Mouse (Mus musculus) left cerebral cortex, postnatal 14 days (tissue): ENCODE data around the gene Gls. TPM values are rescaled to one million over a fixed set of nuclear protein-coding genes. Genes with fewer than 3 reads are reported as not detected.

Experiments
- DNase-seq, 2 experiments: peaks; one replicate each; pipeline ENCODE4 v3.0.0; 2021 to 2022; ENCODE audit warnings: low spot score in 2 of 2, mixed read lengths in 1 of 2
- intact Hi-C: fragments of 180-260 bp; cut with DNase I; formaldehyde crosslinking; loops from one replicate; pipeline ENCODE4 v1.15.1; 2025
- long read RNA-seq, 2 experiments: library from polyadenylated mRNA; stranded (forward); transcript quantifications; one replicate each; pipeline ENCODE4 v2.0.0; 2021
- total RNA-seq, 2 experiments: library from RNA; stranded (reverse); gene quantifications; 2 replicates each; pipeline ENCODE4 v1.2.3; 2021

Gls gene
- total RNA-seq, result 100 to 1,000 TPM; 317 to 346 TPM
- long read RNA-seq, experiment 1, full-length matches to known transcripts, result 31 of 59 reads
- long read RNA-seq, experiment 1, partial matches to known transcripts, result 5 of 59 reads
- long read RNA-seq, experiment 1, other reads (novel, unspliced or antisense), result 23 of 59 reads
- long read RNA-seq, experiment 2, full-length matches to known transcripts, result 21 of 51 reads
- long read RNA-seq, experiment 2, partial matches to known transcripts, result 9 of 51 reads
- long read RNA-seq, experiment 2, other reads (novel, unspliced or antisense), result 21 of 51 reads

- intact Hi-C loops, result loop anchor here (10.0 kb wide), 1 partner anchor 492 kb away; the partner anchor contains the start of gene Mfsd6
- peak; percentile 97 to 98 for DNase-seq
Observed at GRCm38 (mm10) chr1:52233143-52233713, at the start of gene Gls. Gene Gls (minus strand): TSS chr1:52233232.

DNA sequence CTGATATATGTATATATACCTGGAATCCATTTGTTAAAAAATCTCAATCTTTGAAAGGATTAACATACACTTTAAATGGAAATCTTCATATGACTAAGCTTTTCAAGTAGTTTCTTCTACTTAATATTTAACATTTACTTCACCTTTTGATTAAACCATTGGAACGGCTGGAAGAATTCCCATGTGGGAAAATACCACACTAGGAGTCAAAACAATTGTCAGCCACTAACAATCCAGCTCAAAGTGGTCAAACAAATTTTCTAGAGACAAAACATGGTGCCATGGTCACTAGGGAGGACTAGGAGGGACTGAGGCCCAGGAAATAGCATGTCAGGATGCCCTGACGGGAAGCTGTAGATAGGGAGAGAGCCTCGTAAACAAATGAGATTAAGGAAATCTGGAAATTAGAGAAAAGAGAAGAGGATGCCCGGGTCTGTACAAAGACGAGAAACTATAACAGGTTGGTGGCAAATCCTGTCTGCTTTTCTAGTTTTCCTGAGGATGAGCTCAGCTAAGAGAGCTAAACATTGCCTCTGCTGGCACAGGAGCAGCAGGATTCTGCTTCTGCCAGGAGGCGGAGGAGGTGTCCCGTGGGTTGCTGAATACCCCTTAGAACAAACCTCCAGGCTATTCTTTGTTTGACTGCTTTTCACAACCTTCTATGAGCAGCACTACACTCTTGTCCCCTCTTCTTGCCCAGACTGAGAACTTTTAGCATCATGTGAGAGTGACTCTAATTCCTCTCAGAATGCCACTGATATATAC, 47.0 kb upstream of the Gls start:
- intact Hi-C loops, result no loop called here
- peak; percentile 54 to 80 for DNase-seq

DNA sequence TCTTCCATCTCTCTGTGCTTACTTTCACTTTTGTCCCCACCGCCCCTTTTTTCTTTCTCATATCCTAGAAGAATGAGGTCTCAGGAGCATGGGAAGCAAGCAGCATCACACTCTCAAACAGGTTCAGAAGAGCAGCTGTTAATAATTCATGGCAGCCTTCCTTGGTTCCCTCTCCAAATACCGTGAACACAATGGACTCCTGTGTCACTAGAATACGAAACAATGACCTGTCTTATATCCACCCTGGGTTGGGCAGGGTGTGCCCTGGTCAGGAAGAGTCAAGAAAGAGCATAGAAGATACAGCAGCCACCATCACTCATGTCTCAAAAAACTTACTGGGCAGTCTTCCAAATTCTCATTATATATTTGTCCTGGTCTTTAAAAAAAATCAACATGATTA, 46.3 kb upstream of the Gls start:
- intact Hi-C loops, result no loop called here

DNA sequence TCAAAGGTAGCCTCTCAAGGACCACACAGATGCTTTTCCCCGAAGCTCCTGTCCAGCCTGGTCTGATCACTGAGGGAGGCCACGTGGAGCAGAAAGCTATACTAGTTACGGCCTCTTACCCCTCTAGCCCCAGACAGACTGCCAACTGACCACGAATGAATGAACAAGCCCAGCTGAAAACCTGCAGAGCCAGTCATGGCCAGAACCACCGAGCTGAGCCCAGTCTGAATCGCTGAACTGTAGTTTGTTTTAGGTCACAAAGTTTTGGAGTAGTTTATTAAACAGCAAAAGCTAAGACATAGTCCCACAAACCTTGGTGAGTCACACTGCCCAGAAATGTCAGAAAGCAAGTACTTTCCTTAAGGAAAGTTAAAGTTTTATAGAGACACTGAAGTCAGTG, 45.0 kb upstream of the Gls start:
- intact Hi-C loops, result no loop called here
- no peak for DNase-seq

More for the DNA sequence above, 46.3 kb upstream of the Gls start:
- DNase-seq, result no peak

- DNase-seq, result no peak
- intact Hi-C loops, result no loop called here
Observed at GRCm38 (mm10) chr1:52274210-52274609, 41.2 kb upstream of the Gls start.

DNA sequence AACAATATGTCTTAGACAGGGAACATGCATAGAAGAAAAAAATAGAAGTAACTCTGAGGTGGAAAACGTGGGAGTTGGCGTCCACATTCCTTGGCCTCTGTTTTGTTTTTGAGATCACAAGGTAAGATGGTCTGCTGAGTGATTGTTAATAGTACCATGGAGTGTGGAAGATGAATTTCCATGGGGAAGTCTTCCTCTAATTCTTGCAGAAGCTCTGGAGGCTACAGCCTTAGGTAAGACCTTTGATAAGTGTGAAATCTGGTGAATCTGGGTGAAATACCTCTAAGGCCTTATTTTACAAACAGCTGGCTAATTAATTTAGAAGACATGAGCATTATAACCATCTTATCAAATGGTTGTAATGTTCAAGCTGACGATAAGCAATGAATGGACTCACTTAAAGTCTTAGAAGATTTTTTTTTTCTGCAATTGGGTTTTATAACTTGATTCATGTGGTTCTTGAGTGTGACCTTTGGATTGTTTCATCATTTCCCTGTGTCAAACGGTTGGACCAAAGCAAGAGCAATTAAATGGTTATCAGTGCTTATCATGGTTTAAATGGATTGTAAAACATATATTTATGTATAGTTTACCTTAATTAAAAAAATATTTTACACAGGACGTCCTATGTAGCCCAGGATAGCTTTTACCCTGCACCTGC, 39.1 kb upstream of the Gls start:
- DNase-seq, result no peak
- intact Hi-C loops, result no loop called here

GRCm38 (mm10) chr1:52270354-52270753, 37.3 kb upstream of the Gls start:
- no peak for DNase-seq
- intact Hi-C loops, result no loop called here

DNA sequence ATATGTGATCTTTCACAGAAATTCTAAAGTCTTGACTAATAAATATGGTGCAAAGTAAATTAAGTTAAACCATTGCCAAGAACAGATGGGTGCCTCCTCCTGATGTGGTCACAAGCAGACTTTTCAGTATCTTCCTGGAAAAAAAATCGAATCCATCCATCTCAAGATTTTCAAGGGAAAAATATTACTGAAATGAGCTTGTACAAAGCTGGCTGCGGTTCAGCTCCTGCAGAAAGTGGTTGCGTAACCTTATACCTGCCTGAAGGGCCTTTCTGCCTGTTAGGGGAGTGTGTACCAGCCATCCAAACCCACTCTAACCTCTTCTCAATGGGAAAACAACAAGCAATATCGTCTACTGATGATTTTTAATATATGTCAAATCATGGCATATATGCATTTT, 36.6 kb upstream of the Gls start:
- intact Hi-C loops, result loop anchor here (5.0 kb wide), 1 partner anchor 122 kb away; no protein-coding TSS in a partner anchor
- DNase-seq, result no peak

- intact Hi-C loops, result loop anchor here (5.0 kb wide), 1 partner anchor 121 kb away; no protein-coding TSS in a partner anchor
- DNase-seq, result no peak
Observed at GRCm38 (mm10) chr1:52268006-52268405, 35.0 kb upstream of the Gls start.

DNA sequence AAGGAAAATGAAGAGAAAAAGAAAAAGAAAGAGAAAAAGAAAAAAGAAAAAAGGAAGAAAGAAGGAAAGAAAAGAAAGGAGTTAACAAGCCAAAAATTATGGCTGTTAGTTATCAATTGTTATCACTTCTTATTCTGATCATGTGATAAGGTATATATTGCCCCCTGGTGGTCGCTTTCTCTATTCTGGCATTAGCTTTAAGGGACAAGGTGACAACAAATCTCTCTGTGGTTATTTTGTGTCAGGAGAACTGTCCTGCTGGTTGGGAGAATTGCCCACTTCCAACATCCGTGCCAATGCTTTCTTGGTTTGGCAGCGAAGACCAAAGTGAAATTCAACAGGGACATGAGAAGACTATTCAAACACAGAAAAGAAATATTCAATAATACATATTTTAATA, 34.6 kb upstream of the Gls start:
- intact Hi-C loops, result loop anchor here (5.0 kb wide), 1 partner anchor 120 kb away; no protein-coding TSS in a partner anchor
- peak; percentile 35 to 46 for DNase-seq

- no peak for DNase-seq
- intact Hi-C loops, result loop anchor here (5.0 kb wide), 1 partner anchor 119 kb away; no protein-coding TSS in a partner anchor
Observed at GRCm38 (mm10) chr1:52265886-52266516, 33.0 kb upstream of the Gls start.

DNA sequence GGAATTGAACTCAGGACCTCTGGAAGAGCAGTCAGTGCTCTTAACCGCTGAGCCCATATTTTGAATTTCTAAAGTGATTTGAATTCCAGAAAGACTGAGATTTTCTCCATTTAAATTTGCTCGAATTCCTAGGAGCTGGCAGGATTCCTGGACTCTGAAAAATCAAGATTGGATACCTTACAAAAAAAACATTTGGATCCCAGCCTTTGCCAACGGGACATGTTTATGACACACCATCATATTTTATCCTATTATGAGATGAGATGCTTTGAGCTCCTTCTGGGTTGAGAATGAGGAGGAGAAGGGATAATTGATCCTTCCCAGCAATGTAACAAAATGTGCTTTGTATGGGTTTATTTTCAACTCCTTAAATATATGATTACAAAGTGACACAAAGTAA, 31.3 kb upstream of the Gls start:
- intact Hi-C loops, result no loop called here
- DNase-seq, result peak; percentile 30 to 40

DNA sequence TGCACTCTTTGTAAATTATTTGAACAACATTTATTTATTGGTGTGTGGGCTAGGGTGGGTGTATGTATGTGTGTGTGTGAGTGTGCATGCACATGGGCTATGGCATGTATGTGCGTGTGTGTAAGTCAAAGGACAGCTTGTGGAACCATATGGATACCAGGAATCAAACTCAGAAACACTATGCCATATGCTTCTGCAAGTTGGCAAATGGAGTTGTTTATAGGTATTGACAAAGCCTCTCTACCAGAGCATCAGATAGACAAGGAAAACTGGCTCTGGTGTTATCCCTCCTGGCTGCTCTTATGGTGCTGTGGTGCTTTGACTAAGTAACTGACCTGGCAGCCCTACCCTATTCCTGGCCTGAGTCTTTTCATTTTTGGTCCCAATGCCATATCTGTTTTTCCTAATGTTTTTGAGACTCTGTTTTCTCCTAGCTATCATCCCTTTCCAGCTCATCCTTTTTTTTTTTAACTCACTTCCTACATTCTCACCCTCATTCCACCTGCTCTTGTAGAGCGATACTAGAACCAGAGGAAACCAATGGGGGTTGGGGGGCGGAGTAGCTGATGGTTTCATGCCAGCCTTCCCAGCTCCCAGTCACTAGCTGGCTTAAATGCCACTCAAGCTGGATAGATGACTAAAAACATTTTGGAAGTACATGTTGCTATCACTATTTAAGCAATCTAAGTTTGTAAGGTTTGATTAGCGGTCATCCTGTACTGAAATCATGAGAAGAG, 27.5 kb upstream of the Gls start:
- DNase-seq, result no peak
- intact Hi-C loops, result no loop called here

- intact Hi-C loops, result no loop called here
- no peak for DNase-seq
Observed at GRCm38 (mm10) chr1:52258006-52258749, 25.1 kb upstream of the Gls start.

- intact Hi-C loops, result no loop called here
- no peak for DNase-seq
Observed at GRCm38 (mm10) chr1:52256916-52257315, 23.9 kb upstream of the Gls start.

- no peak for DNase-seq
- intact Hi-C loops, result no loop called here
Observed at GRCm38 (mm10) chr1:52256194-52256593, 23.2 kb upstream of the Gls start.

DNA sequence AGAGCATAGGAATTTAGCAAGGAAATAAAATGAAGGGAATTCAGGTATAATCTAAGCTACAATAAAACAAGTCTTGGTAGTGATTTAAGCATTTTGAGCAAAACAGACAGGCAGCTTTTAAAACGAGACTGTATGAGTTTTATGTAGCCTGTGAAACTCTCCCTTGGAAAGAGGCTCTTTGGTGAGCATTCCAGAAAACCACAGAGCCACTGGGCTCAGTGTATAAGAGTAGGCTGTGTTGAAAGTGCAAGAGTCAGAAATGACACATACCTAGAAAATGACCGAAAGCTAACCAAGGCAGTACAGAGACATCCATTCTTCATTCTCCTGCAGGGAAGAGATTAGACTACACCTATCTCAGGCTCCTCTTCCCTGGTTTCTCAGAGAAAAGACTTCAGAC, 21.4 kb upstream of the Gls start:
- intact Hi-C loops, result no loop called here
- DNase-seq, result no peak

GRCm38 (mm10) chr1:52253386-52253785, 20.4 kb upstream of the Gls start:
- no peak for DNase-seq
- intact Hi-C loops, result no loop called here
